Mouse (Mus musculus) intestine, embryonic 14.5 days (tissue): ENCODE results near the gene Fam221a. TPM values are rescaled to one million over a fixed set of nuclear protein-coding genes. Genes with fewer than 3 reads are reported as not detected.

Source experiments
- ATAC-seq: fragments of 200-750 bp; cut with Nextera tagmentation; replicated peaks from 2 replicates; pipeline ENCODE4 v1.8.0; 2017; ENCODE audit warnings: low read depth, moderate number of reproducible peaks, moderate TSS enrichment, moderate library complexity; ENCODE audit not compliant: low FRiP score, low TSS enrichment
- DNase-seq: peaks from one replicate; pipeline ENCODE4 v3.0.0-alpha.2; 2018; ENCODE audit warnings: low spot score
- H3K27ac ChIP-seq: fragments of 300-500 bp; sonication (generic); 2 replicates; pipeline ENCODE4 v1.5.1; 2014; ENCODE audit warnings: low read depth, mild to moderate bottlenecking, control low read depth
- H3K27me3 ChIP-seq: fragments of 300-500 bp; sonication (generic); replicated peaks from 2 replicates; pipeline ENCODE4 v1.6.1; 2014; ENCODE audit warnings: low read length, control low read depth; ENCODE audit not compliant: control insufficient read depth, insufficient read depth
- H3K36me3 ChIP-seq: fragments of 300-500 bp; sonication (generic); 2 replicates; pipeline ENCODE4 v1.6.1; 2014; ENCODE audit warnings: low read length, control low read depth; ENCODE audit not compliant: control insufficient read depth, insufficient read depth
- H3K4me1 ChIP-seq: fragments of 300-500 bp; sonication (generic); replicated peaks from 2 replicates; pipeline ENCODE4 v1.6.1; 2014; ENCODE audit warnings: low read length, control low read depth, mixed read lengths; ENCODE audit not compliant: control insufficient read depth, insufficient read depth
- H3K4me2 ChIP-seq: fragments of 300-500 bp; sonication (generic); 2 replicates; pipeline ENCODE4 v1.6.1; 2014; ENCODE audit warnings: low read length
- H3K4me3 ChIP-seq: fragments of 300-500 bp; sonication (generic); 2 replicates; pipeline ENCODE4 v1.5.1; 2014; ENCODE audit warnings: low read depth, low read length, control low read depth, mixed read lengths
- H3K9ac ChIP-seq: fragments of 300-500 bp; sonication (generic); 2 replicates; pipeline ENCODE4 v1.6.1; 2014; ENCODE audit warnings: mild to moderate bottlenecking, low read length
- H3K9me3 ChIP-seq: fragments of 300-500 bp; sonication (generic); 2 replicates; pipeline ENCODE4 v1.6.1; 2016; ENCODE audit warnings: low read length, control low read depth; ENCODE audit not compliant: control insufficient read depth
- WGBS: fragments of 180-500 bp; shearing (Covaris S2); extraction: QIAGEN DNeasy Blood & Tissue Kit; methylation state at CpG from one replicate; pipeline ENCODE4 v1.1.7; 2014; 5-methylcytosine and 5-hydroxymethylcytosine counted together
- polyA plus RNA-seq: library from polyadenylated mRNA; unstranded; fragments of >200 nt; fragmentation: Nextera tagmentation; extraction: Ambion mirVana; gene quantifications from 2 replicates; pipeline ENCODE4 v1.2.1, GENCODE M21; 2014

Fam221a gene
- polyA plus RNA-seq, 1 experiment from 2014 or later, result 9.6 TPM

GRCm38 (mm10) chr6:49326846-49327245 is 40.7 kb upstream of the Fam221a start:
- 78% methylated on average over 3 of the region's 3 CpGs for WGBS

DNA sequence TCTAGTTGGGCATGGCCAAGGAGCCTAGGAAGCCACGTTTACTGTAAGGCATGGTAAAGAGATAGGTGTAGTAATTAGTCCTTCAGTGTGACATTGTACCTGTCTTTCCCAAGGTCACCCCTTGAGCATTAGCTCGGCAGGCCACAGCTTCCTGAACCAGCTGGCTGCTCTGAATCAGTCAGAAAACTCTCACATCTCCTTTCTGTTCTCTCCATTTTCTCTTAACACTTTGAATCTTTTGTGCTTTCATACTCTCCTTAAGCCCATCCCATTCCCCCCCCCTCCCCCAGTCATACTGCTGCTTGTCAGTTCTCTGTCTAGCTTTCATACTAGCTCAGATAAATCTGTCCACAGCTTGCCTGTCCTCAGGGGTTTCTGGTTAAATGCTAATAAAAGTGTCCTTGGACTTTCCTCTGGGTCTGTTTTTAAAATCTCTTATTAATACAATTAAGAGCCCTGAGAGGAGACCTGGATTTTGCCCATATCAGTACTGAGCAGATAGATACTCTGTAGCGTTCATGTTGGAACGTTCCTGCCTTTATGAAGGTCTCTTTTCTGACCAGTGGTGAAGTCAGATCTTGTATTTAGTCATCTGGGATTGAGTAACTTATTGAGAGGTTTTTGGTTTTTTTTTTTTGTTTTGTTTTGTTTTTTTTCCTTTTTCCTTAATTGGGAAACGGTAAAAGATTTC is 36.0 kb upstream of the Fam221a start:
- 57% methylated on average over 5 of the region's 5 CpGs for WGBS
- Histone ChIP-seq H3K27ac (no peak overlapping the region), H3K9ac (no peak overlapping the region), H3K9me3 (no peaks in the 10 kb centered on the region), H3K4me3 (no peak overlapping the region), H3K4me1 (no peaks in the 10 kb centered on the region), H3K36me3 (0 out of 2 replicates have a peak, but pooled peaks cover 9% of the 10 kb centered on the region), H3K4me2 (no peak overlapping the region; the same call in 1 of the 2 replicates), H3K27me3 (no peaks in the 10 kb centered on the region)
- DNase-seq, result no peak
- no peak for ATAC-seq

More at GRCm38 (mm10) chr6:49326846-49327245, 40.7 kb upstream of the Fam221a start:
- no peak for DNase-seq
- H3K4me2 ChIP-seq, result no peak overlapping the region
- no peak overlapping the region for H3K9ac ChIP-seq
- H3K4me1 ChIP-seq, result peaks cover 8% of the 10 kb centered on the region; the same call in 1 of the 2 replicates
- no peak for ATAC-seq
- no peaks in the 10 kb centered on the region for H3K27me3 ChIP-seq
- no peaks in the 10 kb centered on the region for H3K9me3 ChIP-seq
- H3K27ac ChIP-seq, result no peak overlapping the region
- H3K4me3 ChIP-seq, result no peak overlapping the region
- no peaks in the 10 kb centered on the region for H3K36me3 ChIP-seq

DNA sequence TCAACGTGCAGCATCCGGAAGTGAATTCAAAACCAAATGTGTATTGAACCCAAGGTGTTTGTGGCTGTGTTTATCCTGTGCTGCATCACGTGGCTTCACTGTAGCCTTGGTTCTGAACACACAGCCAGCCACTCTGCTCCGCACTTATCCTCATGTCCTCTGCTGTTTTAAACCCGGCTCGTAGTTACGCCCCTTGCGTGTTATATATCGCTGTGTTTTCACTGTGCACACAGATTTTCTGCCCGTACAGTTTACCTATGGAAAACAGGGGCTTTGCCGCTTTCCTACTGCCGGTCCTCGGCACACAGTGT is 35.5 kb upstream of the Fam221a start:
- no peak for DNase-seq
- 0 out of 2 replicates have a peak, but pooled peaks cover 9% of the 10 kb centered on the region for H3K36me3 ChIP-seq
- no peak overlapping the region for H3K9ac ChIP-seq
- 60% methylated on average over 13 of the region's 13 CpGs for WGBS
- no peak for ATAC-seq
- H3K27ac ChIP-seq, result no peak overlapping the region
- H3K27me3 ChIP-seq, result no peaks in the 10 kb centered on the region
- no peaks in the 10 kb centered on the region for H3K9me3 ChIP-seq
- no peak overlapping the region for H3K4me3 ChIP-seq
- H3K4me1 ChIP-seq, result no peaks in the 10 kb centered on the region
- no peak overlapping the region; the same call in 1 of the 2 replicates for H3K4me2 ChIP-seq

DNA sequence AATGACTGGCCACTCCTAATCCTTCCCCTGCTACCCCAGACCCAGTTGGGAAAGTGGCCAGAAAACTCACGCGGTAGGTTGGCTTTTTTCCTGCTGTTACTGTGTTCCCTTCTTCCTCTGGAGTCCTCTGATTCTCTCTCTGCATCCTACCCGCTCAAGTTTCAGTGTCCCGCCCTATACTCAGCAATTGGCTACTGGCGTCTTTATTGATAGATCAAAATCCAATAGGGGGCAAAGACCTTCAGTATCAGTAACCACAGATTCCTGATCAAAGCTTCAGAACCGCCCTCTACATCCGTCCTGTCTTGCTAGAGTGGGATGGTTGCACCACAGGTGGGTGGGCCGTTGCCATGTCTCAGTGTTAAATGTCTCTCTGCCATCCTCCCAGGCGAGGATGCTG is 29.0 kb upstream of the Fam221a start:
- Histone ChIP-seq H3K27me3 (no peaks in the 10 kb centered on the region), H3K4me3 (no peak overlapping the region), H3K9me3 (no peaks in the 10 kb centered on the region), H3K4me1 (no peaks in the 10 kb centered on the region), H3K36me3 (peaks cover 16% of the 10 kb centered on the region; the same call in 1 of the 2 replicates), H3K9ac (no peak overlapping the region), H3K4me2 (no peak overlapping the region), H3K27ac (no peak overlapping the region)
- 27% methylated on average over 9 of the region's 9 CpGs for WGBS
- no peak for DNase-seq
- no peak for ATAC-seq

- WGBS, result 38% methylated on average over 6 of the region's 6 CpGs
- Histone ChIP-seq H3K4me1 (no peaks in the 10 kb centered on the region), H3K27me3 (no peaks in the 10 kb centered on the region), H3K9me3 (no peaks in the 10 kb centered on the region), H3K9ac (no peak overlapping the region), H3K27ac (no peak overlapping the region), H3K36me3 (peaks cover 16% of the 10 kb centered on the region; the same call in 1 of the 2 replicates), H3K4me2 (no peak overlapping the region), H3K4me3 (no peak overlapping the region)
- DNase-seq, result no peak
- ATAC-seq, result no peak
Observed at GRCm38 (mm10) chr6:49339145-49339544, 28.4 kb upstream of the Fam221a start.

DNA sequence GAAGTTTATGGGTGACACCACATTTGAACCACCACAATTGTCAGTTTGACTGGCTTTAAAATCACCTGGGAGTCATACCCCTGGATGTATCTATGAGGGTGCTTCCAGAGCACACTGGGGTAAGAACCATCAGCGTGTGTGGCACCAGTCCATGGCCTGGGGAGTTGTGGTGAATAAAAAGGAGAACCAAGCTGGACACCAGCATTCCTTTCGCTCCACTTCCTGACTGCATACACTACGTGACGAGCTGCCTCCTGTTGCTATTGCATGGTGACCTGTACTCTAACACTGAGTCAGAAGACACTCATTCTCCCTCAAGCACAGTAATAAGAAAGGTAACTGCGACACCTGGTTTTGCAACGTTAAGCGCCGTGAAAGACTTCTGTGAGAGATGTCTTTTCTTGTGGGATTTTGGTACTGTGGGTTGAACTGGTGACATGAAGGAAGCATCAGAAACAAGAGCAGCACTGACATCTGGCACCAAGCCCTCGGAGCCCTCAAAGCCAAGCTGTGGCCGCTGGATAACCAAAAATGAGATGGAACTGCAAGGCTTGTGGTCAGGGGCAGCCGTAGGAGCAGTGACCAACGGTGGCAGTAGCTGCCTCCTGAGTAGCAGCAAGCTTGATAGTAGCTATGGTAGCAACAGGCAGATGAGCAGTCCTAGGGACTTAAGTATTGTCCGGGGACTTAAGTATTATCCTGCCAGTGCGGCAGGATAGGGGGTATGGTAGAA is 23.6 kb upstream of the Fam221a start:
- Histone ChIP-seq H3K4me3 (no peak overlapping the region), H3K27ac (no peak overlapping the region), H3K9me3 (no peaks in the 10 kb centered on the region), H3K9ac (no peak overlapping the region), H3K36me3 (peaks cover 6% of the 10 kb centered on the region; the same call in 1 of the 2 replicates), H3K4me2 (no peak overlapping the region), H3K4me1 (no peaks in the 10 kb centered on the region), H3K27me3 (no peaks in the 10 kb centered on the region)
- WGBS, result 85% methylated on average over 14 of the region's 14 CpGs
- no peak for ATAC-seq
- no peak for DNase-seq

DNA sequence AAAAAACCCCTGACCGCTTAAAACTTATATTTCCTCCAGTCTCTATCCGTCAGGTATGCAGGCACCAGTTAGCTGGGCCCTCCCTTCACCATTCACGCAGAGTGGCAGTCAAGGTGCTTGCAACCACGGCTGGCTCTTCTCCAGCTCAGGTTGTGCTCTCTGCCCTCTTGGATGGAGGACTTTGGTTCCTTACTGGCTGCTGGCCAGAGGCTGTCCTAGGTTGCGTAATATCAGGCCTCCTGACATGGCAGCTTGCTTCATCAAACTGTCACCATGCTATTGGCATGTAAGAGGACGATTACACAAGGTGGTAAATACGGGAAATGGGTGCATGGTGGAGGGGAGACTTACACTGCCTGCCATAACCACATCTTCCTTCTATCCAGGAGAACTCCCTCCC is 17.7 kb upstream of the Fam221a start:
- H3K9ac ChIP-seq, result no peak overlapping the region
- H3K4me2 ChIP-seq, result no peak overlapping the region
- 86% methylated on average over 7 of the region's 7 CpGs for WGBS
- H3K4me3 ChIP-seq, result no peak overlapping the region
- no peaks in the 10 kb centered on the region for H3K36me3 ChIP-seq
- H3K4me1 ChIP-seq, result no peaks in the 10 kb centered on the region
- H3K27me3 ChIP-seq, result no peaks in the 10 kb centered on the region
- H3K9me3 ChIP-seq, result no peaks in the 10 kb centered on the region
- H3K27ac ChIP-seq, result no peak overlapping the region
- ATAC-seq (no peak), DNase-seq (no peak)

DNA sequence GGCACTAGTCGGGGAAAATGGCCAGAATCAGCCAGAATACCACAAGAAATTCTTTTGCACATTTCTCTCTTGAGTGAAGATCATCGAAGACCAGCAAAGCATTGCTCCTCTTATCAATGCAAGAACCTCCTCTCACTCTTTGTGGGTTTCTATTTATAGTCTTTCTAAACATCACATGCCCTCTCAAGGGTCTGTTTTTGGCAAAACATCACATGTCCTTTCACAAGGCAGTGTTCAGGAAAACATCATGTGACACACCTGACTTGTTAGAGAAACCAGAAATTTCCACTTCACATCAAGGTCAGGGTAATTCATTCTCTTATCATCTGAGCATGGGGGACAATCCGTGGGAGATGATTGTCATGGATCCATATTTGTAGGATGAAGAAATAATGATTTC is 12.9 kb upstream of the Fam221a start:
- no peak overlapping the region for H3K4me2 ChIP-seq
- H3K4me3 ChIP-seq, result no peak overlapping the region
- H3K36me3 ChIP-seq, result no peaks in the 10 kb centered on the region
- no peak for DNase-seq
- no peaks in the 10 kb centered on the region for H3K9me3 ChIP-seq
- no peak overlapping the region for H3K9ac ChIP-seq
- no peak overlapping the region for H3K27ac ChIP-seq
- ATAC-seq, result no peak
- no peaks in the 10 kb centered on the region for H3K27me3 ChIP-seq
- 74% methylated on average over 3 of the region's 3 CpGs for WGBS
- H3K4me1 ChIP-seq, result no peaks in the 10 kb centered on the region

GRCm38 (mm10) chr6:49355171-49355570 is 12.4 kb upstream of the Fam221a start:
- WGBS, result 63% methylated on average over 4 of the region's 4 CpGs
- Histone ChIP-seq H3K9me3 (no peaks in the 10 kb centered on the region), H3K27me3 (no peaks in the 10 kb centered on the region), H3K9ac (no peak overlapping the region), H3K4me2 (no peak overlapping the region), H3K4me3 (no peak overlapping the region), H3K36me3 (no peaks in the 10 kb centered on the region), H3K27ac (no peak overlapping the region), H3K4me1 (no peaks in the 10 kb centered on the region)
- no peak for DNase-seq
- no peak for ATAC-seq
